Mouse (Mus musculus) CD4-positive, CD25-positive, alpha-beta regulatory T cell, adult 9 weeks (primary cell): ENCODE measurements around the gene Copz2. TPM values are rescaled to one million over a fixed set of nuclear protein-coding genes. Genes with fewer than 3 reads are reported as not detected.

Experiments used
- polyA plus RNA-seq: library from polyadenylated mRNA; unstranded; fragments of 100-300 nt; shearing (Covaris generic); gene quantifications from one replicate; pipeline ENCODE4 v1.2.1, GENCODE M21; 2017

Copz2 gene
- not detected for polyA plus RNA-seq

DNA sequence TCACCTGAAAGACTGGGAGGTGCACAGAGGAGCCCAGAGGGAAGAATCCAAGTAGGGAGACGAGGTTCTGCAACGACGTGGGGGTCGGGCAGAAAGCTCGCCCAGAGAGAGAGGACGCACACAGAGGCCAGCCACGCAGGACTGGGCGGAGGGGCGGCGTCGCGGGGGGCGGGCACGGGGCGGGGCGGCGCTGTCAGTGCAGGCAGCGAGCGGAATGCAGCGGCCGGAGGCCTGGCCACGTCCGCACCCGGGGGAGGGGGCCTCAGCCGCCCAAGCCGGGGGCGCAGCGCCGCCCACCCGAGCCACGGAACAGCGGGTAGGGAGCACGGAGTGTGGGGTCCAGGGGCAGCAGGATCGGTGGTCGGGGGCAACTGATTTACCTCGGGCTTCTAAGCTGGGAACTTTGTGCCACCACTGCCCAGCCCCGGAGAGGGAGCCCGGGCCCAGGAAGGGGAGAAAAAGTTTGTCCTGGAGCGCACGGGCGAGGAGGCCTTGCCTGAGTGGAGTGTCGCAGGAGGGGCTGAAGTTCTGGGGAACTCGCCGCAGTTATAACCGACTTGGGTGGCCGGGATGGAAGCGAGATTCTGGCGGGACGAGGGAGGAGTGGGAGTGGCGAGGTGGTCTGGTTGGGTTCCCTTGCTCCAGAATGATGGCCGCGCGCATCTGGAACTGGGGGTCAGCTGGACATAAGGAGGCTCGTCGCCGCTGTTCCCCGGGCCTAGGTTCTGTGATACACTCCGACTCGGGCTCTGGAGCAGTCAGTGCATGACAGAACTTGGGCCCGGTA lies at the start of gene Copz2:
Gene Copz2, plus strand, starts transcription at position 190 of the 787 bp plus-strand sequence.

DNA sequence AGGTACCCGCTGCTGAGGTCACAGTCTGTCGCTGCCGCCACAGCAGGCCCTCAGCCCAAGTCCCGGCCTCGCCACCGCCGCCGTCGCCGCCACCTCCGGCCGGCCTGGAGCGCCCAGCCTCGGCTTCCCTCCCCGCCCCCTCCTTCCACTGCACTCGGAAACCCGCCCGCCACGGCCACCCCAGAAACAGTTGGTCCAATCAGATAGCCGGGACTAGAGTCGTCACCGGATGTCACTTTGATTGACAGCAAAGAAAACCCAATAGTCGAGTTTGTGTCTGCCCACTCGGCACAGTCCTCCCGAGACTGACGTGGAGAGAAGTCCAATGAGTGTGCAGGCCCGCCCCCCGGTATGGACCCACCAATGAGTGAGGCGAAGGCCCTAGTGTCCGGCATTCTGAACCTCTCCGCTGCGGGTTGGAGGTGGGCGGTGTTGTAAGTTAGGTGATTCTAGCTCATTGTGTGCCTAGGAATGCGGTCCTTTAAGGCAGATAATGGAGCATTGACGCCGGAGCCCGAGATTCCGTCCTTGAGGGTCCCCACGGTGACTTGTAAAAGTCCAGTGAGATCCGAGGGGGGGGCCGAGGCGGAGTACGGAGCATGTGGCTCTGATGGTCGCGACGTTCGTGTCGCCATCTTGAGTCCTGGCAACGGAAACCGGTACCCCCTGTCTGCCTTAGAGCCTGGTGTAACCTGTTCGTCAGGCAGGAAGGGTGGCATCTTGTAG lies 19.7 kb upstream of the Copz2 start, which contains the start of gene Nfe2l1:
Gene Nfe2l1, minus strand, starts transcription at position 156 of the 726 bp plus-strand sequence.

Other genes starting within 250 kb of the Copz2 start
- 31.4 TPM for gene Snx11, start 72.3 kb upstream of the Copz2 start, polyA plus RNA-seq
- 39.7 TPM for gene Cbx1, start 60.7 kb upstream of the Copz2 start, polyA plus RNA-seq
- 47.4 TPM for gene Nfe2l1, start 19.9 kb upstream of the Copz2 start, polyA plus RNA-seq
- gene Cdk5rap3, start 66.6 kb downstream of the Copz2 start, polyA plus RNA-seq: 109 TPM
- 0.48 TPM for gene Prr15l, start 78.2 kb downstream of the Copz2 start, polyA plus RNA-seq
- gene Pnpo, start 94.1 kb downstream of the Copz2 start, polyA plus RNA-seq: 51.3 TPM
- gene Sp2, start 133.1 kb downstream of the Copz2 start, polyA plus RNA-seq: 78.8 TPM
- 2.9 TPM for gene Sp6, start 163.5 kb downstream of the Copz2 start, polyA plus RNA-seq
- 16.8 TPM for gene Scrn2, start 180.1 kb downstream of the Copz2 start, polyA plus RNA-seq
- not detected for gene Lrrc46, start 191.5 kb downstream of the Copz2 start, polyA plus RNA-seq
- gene Mrpl10, start 191.7 kb downstream of the Copz2 start, polyA plus RNA-seq: 87.8 TPM
- gene Osbpl7, start 200.8 kb downstream of the Copz2 start, polyA plus RNA-seq: 43.3 TPM